Mouse (Mus musculus) megakaryocyte, embryonic 14.5 days (primary cell): ENCODE measurements around the gene Tmem59l. TPM values are rescaled to one million over a fixed set of nuclear protein-coding genes. Genes with fewer than 3 reads are reported as not detected.

Experiments
- H3K27me3 ChIP-seq: replicated peaks from 2 replicates; pipeline ENCODE3; 2012; ENCODE audit warnings: inconsistent platforms
- H3K36me3 ChIP-seq: replicated peaks from 2 replicates; pipeline ENCODE3; 2012; ENCODE audit warnings: low read length, inconsistent platforms, mixed read lengths
- H3K4me1 ChIP-seq: 2 replicates; pipeline ENCODE4 v1.6.1; 2012; ENCODE audit warnings: inconsistent platforms
- H3K4me3 ChIP-seq: replicated peaks from 2 replicates; pipeline ENCODE3; 2012; ENCODE audit warnings: moderate library complexity, mild to moderate bottlenecking, inconsistent platforms
- H3K9me3 ChIP-seq: 2 replicates; pipeline ENCODE4 v1.6.1; 2012; ENCODE audit warnings: inconsistent platforms
- FLI1 ChIP-seq: IDR thresholded peaks from 2 replicates; pipeline ENCODE4 v1.6.1; 2012; ENCODE audit warnings: low read length, inconsistent platforms, mixed read lengths
- GATA1 ChIP-seq: IDR thresholded peaks from 3 replicates; pipeline ENCODE4 v1.6.1; 2012; ENCODE audit warnings: mixed read lengths, low read length, inconsistent platforms, borderline replicate concordance
- polyA plus RNA-seq: library from polyadenylated mRNA; stranded (reverse); fragments of >175 nt; gene quantifications from 2 replicates; pipeline ENCODE4 v1.2.3, GENCODE M21; 2012; ENCODE audit warnings: low replicate concordance; ENCODE audit not compliant: insufficient read depth

Gene Tmem59l
- polyA plus RNA-seq, 1 experiment, result not detected

DNA sequence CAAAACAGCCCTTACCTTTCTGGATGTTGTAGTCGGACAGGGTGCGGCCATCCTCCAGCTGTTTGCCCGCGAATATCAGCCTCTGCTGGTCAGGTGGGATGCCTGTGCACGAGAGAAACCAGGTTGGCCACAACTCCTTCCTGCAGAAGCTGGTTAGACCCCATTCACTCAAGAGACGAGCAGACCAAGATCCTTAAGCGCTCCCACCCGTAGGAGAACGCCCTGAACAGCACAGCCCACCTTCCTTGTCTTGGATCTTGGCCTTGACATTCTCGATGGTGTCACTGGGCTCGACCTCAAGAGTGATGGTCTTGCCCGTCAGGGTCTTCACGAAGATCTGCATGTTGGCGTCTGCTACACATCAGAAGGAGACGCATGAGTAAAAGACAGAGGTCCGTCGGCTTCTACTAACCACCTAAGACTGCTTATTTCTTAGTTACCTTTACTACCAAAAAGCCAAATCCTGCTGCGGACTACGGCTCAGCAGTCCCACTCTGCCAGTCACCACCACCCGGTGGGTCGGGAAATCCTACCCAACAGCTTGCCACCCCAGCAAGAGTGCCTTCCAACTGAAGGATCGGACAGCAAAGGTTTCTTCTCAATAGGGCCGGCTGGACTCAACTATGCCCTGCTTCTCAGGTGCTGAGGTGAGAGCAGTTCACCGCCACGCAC is 22.3 kb upstream of the Tmem59l start:
- no peaks in the 10 kb centered on the region for H3K27me3 ChIP-seq
- no peaks in the 10 kb centered on the region for H3K9me3 ChIP-seq
- H3K4me1 ChIP-seq, result peaks cover 82% of the 10 kb centered on the region
- peaks cover 55% of the 10 kb centered on the region for H3K36me3 ChIP-seq
- H3K4me3 ChIP-seq, result peak overlapping the region; percentile 97
- TF ChIP-seq FLI1 (no peak), GATA1 (no peak)

DNA sequence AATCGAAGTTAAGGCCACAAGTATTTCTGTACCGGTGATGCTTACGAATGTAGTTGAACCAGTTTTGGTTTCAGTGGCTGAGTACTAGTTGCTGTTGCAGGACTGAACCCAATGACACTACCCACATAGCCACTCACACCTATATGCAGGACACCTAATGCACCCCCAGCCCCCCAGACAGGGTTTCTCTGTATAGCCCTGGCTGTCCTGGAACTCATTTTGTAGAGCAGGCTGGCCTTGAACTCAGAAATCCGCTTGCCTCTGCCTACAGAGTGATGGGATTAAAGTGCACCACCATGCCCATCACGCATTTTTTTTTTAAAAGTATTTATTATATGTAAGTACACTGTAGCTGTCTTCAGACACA is 19.9 kb upstream of the Tmem59l start:
- Histone ChIP-seq H3K4me3 (peak overlapping the region; percentile 95), H3K36me3 (peaks cover 46% of the 10 kb centered on the region), H3K27me3 (peaks cover 6% of the 10 kb centered on the region), H3K9me3 (no peaks in the 10 kb centered on the region), H3K4me1 (peaks cover 79% of the 10 kb centered on the region)
- TF ChIP-seq FLI1 (no peak), GATA1 (no peak)

DNA sequence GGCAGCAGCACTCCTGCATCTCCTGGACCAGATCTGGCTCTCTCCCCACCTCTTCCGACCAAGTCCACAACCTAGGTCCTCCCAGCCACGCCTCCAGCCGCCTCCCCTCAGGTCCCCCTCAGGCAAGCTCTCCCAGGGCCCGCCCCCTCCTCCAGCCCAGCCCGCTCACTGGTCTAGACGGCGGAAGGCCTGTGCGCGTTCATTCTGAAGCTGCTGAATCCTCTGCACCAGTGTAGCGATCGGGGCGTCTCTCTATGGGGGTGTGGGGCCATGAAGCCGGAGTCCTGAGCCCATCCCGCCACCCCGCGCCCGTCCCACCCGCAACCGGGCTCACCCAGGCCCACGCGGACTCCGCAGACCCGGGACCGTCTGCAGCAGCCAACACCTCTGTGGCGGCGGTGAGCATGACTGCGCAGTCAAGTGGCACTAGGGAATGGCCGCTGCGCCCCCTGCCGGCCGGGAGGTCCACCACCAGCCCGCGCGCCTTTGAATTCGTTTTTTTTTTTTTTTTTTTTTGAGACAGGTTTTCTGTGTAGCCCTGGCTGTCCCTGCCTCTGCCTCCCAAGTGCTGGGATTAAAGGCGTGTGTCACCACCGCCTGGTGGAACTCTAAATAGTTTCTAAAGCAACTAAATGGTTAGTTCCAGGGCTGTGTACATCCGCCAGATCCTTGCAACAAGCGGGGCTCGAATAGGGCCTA is 19.3 kb upstream of the Tmem59l start, which contains the start of gene Rex1bd:
Rex1bd (minus strand) TSS at position 425 of the 699 bp plus-strand sequence.
- TF ChIP-seq GATA1 (no peak), FLI1 (no peak)
- peaks cover 42% of the 10 kb centered on the region for H3K36me3 ChIP-seq
- peaks cover 79% of the 10 kb centered on the region for H3K4me1 ChIP-seq
- peak within 1 kb of the TSS; percentile 95 for H3K4me3 ChIP-seq
- H3K27me3 ChIP-seq, result peaks cover 12% of the 10 kb centered on the region
- H3K9me3 ChIP-seq, result no peaks in the 10 kb centered on the region

DNA sequence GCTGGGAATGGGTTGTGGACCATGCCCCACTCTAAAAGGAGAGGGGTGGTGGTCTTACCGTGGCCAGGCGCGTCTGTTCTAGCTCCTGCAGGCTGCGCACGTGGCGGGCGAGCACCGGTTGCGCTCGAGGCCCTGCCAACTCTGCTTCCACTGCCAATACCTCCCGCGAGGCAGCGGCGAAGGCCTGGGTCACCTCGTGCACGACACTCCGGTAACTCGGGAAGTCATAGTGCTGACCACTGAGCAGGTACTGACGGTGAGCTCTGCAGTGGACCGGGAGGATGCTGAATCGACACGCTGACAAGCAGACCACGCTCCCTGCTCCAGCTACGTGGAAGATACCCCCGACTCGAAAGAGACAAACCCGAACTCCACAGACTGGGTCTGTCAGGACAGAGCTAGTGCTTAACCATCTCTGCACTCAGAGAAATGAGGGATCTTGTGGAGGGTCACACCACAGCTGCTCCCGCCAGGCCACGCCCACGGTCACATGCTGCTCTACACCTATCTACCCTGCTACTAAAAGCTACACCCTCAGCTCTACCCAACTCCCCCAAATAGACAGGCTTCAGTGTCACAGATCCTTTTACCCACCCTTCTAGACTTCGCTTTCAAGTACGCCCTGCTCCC is 18.7 kb upstream of the Tmem59l start:
- TF ChIP-seq FLI1 (no peak), GATA1 (no peak)
- H3K4me3 ChIP-seq, result peak overlapping the region; percentile 95
- peaks cover 18% of the 10 kb centered on the region for H3K27me3 ChIP-seq
- peaks cover 42% of the 10 kb centered on the region for H3K36me3 ChIP-seq
- peaks cover 82% of the 10 kb centered on the region for H3K4me1 ChIP-seq
- no peaks in the 10 kb centered on the region for H3K9me3 ChIP-seq

DNA sequence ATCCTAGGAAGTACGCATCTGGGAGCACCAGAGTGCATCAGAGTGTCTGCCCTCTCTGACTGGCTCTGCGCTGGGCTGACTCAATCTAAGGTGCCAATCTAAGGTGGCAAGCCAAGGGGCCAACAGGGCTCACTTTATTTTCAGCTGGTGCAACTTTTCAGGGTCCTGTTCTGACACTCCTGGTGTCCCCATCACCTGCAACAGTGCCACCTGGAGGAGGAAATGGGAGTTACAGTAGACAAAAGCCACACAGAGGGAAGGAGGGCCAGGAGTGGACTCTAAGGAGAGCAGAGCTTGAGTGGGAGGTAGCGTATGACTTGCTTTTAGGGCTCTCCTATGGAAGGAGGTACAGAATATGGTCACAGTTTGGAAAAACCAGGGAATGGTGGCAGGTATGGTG is 17.7 kb upstream of the Tmem59l start:
- Histone ChIP-seq H3K9me3 (no peaks in the 10 kb centered on the region), H3K4me3 (peak overlapping the region; percentile 20), H3K36me3 (peaks cover 42% of the 10 kb centered on the region), H3K27me3 (peaks cover 28% of the 10 kb centered on the region), H3K4me1 (peaks cover 92% of the 10 kb centered on the region)
- TF ChIP-seq GATA1 (no peak), FLI1 (no peak)

DNA sequence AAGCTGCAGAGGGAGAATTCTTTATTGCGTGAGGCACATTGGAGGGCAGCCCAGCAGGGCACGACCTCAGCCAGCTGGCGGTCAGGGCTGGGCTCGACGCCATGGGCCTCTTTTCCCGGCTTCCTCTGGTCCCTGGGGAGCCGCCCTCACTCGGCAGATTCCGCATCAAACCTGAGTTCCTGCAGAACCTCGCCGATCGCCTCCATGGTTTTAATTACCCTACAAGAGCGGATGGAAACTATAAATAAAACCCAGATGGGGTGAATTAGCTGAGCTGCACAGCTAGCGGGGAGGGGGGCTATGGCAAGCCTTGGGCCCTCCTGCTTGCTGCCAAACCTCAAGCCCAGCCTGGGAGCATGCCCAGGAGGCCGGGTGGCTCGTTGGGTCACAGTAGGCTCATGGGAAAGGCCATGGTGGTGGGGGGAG is 17.1 kb upstream of the Tmem59l start:
- H3K36me3 ChIP-seq, result peaks cover 41% of the 10 kb centered on the region
- H3K4me1 ChIP-seq, result peaks cover 93% of the 10 kb centered on the region

DNA sequence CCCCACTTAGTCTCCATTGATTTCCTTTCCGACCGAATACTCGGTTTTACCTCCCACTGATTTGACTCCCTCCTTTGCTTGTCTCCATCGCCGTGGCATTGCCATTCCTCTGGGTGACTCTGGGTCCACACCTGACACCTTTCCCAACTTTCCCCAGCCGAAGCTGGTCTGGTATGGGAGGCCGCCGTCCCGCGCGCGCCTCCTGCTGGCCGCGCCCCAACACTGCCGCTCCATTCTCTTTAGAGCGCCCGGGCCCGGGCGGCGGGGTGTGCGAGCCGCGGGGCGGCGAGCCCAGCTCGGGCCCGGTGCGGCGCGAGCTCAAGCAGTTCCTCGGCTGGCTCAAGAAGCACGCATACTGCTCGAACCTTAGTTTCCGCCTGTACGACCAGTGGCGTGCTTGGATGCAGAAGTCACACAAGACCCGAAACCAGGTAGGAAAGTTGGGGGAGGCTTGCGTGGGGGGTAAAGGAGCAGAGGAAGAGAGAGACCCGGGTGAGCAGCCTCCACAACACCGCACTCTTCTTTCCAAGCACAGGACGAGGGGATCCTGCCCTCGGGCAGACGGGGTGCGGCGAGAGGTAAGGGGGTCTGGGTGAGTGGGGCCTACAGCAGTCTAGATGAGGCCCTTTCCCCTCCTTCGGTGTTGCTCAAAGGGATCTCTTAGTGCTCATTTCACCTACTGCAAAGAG is 16.0 kb upstream of the Tmem59l start:
- Histone ChIP-seq H3K27me3 (peaks cover 44% of the 10 kb centered on the region), H3K4me3 (no peak overlapping the region), H3K36me3 (peaks cover 31% of the 10 kb centered on the region), H3K9me3 (no peaks in the 10 kb centered on the region), H3K4me1 (peaks cover 87% of the 10 kb centered on the region)
- TF ChIP-seq GATA1 (no peak), FLI1 (no peak)

More for the DNA sequence above, 17.1 kb upstream of the Tmem59l start:
- Histone ChIP-seq H3K4me3 (no peak overlapping the region), H3K9me3 (no peaks in the 10 kb centered on the region), H3K27me3 (peaks cover 33% of the 10 kb centered on the region)
- TF ChIP-seq FLI1 (no peak), GATA1 (no peak)

DNA sequence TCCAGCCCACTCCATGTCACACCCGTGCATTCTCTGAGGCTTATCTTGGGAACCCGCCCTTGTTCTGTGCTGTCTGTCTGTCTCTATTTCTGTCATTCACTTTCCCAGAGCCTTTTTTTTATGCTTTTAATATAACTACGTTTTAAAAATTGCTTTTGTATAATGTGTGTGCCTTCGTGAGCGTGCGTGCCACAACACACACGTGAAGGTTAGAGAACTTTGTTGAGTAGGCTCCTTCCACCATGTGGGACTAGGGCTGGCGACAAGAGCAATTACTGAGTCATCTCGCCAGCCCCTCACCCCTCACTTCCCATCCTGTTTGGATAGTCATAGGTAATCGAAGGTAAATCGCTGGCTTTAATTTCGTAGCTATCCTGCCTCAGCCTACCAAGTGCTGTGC is 15.4 kb upstream of the Tmem59l start:
- no peak overlapping the region for H3K4me3 ChIP-seq
- TF ChIP-seq GATA1, result no peak
- TF ChIP-seq FLI1, result no peak

DNA sequence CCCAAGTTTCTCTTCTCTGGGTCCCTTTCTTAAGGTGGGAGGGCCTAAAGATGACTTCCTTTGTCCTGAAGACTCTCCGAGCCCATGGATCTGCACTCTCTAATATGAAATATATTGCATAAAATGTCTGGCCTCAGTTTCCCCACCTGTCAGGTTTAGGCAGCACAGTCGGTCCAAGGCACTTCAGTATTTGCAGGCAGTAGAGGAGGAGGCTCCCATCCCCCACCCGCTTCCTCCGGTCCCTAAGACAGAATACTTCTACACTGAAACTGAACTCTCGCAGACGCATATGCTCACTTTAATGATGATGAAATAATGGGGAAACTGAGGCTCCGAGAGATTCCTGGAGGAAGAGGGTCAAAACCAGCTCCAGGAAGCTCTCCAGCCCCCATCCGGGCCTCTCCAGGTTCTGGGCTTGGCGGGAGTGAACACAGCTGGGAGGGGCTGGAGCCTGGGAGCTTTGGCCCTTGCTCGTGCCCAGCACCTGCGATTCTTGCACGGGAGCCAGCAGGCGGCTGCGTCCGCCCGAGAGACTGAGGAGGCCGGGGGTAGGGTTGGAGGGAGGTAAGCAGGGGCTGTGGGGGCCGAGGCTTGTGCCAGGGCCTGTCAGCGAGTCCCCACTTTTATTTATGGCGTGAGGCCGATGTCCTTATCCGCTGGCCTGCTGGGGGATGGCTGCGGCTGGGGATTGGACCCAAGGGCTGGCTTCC is 14.8 kb upstream of the Tmem59l start:
- Histone ChIP-seq H3K27me3 (peaks cover 56% of the 10 kb centered on the region), H3K4me3 (no peak overlapping the region), H3K4me1 (peaks cover 74% of the 10 kb centered on the region), H3K9me3 (no peaks in the 10 kb centered on the region), H3K36me3 (peaks cover 21% of the 10 kb centered on the region)
- TF ChIP-seq FLI1, result no peak
- no peak for TF ChIP-seq GATA1

More for the DNA sequence above, 15.4 kb upstream of the Tmem59l start:
- Histone ChIP-seq H3K4me1 (peaks cover 80% of the 10 kb centered on the region), H3K36me3 (peaks cover 25% of the 10 kb centered on the region), H3K27me3 (peaks cover 50% of the 10 kb centered on the region), H3K9me3 (no peaks in the 10 kb centered on the region)
